Mouse (Mus musculus): Measurements from ENCODE around the gene Zp3r.
"Not testable (repeated sequence)": the region's sequence is repeated elsewhere in the genome, so short reads cannot be mapped to it uniquely, and the experiment has no call there.

Gene Zp3r

DNA sequence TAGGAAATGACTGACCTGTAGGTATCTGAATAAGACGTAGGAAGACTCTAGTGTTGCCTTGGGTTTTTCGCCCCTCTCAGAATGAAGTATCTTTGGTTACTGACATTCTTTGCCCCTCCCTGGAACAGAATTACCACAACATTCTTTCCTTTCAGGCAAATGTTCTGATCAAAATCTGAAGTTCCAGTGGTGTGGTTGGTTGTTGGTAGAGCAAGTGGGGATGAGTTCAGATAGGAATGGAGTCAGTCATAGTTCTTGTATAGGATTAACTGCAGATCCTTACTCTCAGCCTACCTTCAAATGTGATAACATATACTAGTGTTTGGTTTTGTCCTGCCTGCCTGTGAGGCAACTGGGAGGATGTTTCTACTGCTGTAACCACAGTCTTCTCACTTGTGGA is at the start of gene Zp3r:
TSS of gene Zp3r (minus strand) at position 101 of the 400 bp plus-strand sequence.
- peak; percentile 11 for DNase-seq (ENCODE audit: low spot score)

GRCm38 (mm10) chr1:130678551-130678950 is 49.1 kb upstream of the Zp3r start:
- no peak for DNase-seq (ENCODE audit: low spot score)

- not testable (repeated sequence) for DNase-seq (ENCODE audit: low spot score)
Measured at GRCm38 (mm10) chr1:130663576-130663975, 34.2 kb upstream of the Zp3r start.

DNA sequence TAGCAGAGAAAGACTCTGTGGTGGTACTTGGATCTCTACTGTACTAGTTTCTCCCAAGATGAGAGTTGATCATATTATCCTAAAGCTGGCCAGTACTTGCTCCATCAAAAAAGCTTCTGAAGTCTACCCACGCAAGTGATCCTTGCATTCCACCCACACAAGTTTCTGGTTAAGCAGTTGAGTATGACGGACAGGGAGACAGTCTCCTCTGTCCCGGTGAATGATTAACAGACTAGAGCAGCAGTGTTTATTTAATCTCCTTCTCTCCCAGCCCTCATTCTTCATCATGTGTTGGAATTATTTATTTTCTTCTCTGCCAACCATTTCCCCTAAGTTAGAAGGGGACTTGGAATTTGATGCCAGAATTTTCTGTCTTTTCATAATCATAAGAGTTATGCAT is 32.0 kb upstream of the Zp3r start, which contains the start of gene C4bp:
TSS of gene C4bp (minus strand) at position 179 of the 400 bp plus-strand sequence.
- DNase-seq (ENCODE audit: low spot score) = no peak

- DNase-seq (ENCODE audit: low spot score) = not testable (repeated sequence)
Measured at GRCm38 (mm10) chr1:130659641-130660040, 30.2 kb upstream of the Zp3r start.

GRCm38 (mm10) chr1:130644103-130644502 is 14.7 kb upstream of the Zp3r start:
- no peak for DNase-seq (ENCODE audit: low spot score)

- no peak for DNase-seq (ENCODE audit: low spot score)
Measured at GRCm38 (mm10) chr1:130640967-130641366, 11.5 kb upstream of the Zp3r start.

DNA sequence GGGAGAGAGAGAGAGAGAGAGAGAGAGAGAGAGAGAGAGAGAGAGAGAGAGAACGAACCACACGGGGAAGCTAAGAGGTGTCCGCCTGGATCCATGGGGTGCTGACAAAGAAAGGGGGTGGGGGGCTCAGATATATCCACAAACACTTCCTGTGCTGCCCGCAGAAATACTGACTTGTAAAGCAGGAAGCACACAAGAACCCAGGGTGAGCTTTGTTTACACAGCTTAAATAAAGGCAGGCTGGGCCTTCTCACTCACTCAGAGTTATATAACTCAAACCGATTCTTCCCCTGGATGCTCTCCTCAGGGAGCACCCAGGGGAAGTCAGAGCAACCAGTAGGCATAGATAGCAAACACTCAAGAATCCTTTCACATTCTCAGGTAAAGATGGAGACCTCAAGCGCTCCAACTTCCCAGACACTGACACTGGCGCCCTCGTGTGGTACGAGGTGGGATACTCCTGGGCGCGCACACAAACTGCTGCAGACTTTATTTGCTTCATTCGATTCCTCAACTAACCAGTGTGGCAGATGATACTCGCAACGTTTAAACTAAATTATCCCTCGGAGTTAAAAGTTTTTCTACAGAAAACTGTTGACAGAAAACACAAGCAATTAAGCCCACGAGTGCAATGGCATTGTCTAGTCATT is 4.5 kb upstream of the Zp3r start:
- peak; percentile 86 for DNase-seq (ENCODE audit: low spot score)

DNA sequence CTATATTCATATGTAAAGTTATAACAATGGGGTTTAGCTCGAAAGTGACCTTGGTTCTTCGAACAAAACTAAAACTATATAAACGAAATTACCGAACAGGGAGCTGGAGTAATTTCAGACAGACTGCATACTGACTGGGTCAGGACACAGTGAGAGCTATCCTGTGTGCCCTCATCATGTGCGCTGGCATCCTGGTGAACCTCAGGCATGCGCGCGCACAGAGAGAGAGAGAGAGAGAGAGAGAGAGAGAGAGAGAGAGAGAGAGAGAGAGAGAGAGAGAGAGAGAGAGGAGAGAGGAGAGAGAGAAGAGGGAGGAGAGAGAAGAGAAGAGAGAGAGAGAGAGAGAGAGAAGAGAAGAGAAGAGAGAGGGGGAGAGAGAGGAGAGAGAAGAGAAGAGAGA is 3.9 kb upstream of the Zp3r start:
- peak; percentile 51 for DNase-seq (ENCODE audit: low spot score)

DNA sequence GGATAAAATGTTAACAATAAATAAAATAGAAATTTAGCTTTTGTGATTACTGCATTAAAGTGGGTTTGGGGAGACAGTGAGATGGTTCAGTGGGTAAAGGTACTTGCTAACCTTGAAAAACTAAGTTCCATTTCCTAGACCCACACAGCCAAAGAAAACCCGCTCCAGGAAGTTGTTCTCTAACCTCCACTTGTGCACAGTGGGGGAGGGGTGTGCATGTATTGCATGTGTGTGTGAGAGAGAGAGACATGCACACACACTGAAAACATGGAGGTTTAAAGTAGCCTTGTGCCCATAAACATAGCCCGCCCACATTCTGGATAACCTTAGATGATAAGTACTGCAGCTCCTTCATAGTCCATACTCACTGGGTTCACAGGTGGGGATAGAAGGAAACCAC is 33.1 kb downstream of the Zp3r start:
- peak; percentile 34 for DNase-seq (ENCODE audit: low spot score)

GRCm38 (mm10) chr1:130588659-130589058 is 40.8 kb downstream of the Zp3r start:
- DNase-seq (ENCODE audit: low spot score) = no peak

GRCm38 (mm10) chr1:130576389-130576788 is 53.0 kb downstream of the Zp3r start:
- DNase-seq (ENCODE audit: low spot score) = no peak

- peak; percentile 57 for DNase-seq (ENCODE audit: low spot score)
Measured at GRCm38 (mm10) chr1:130575962-130576361, 53.5 kb downstream of the Zp3r start.

- peak; percentile 18 for DNase-seq (ENCODE audit: low spot score)
Measured at GRCm38 (mm10) chr1:130551407-130552249, 77.8 kb downstream of the Zp3r start.

DNA sequence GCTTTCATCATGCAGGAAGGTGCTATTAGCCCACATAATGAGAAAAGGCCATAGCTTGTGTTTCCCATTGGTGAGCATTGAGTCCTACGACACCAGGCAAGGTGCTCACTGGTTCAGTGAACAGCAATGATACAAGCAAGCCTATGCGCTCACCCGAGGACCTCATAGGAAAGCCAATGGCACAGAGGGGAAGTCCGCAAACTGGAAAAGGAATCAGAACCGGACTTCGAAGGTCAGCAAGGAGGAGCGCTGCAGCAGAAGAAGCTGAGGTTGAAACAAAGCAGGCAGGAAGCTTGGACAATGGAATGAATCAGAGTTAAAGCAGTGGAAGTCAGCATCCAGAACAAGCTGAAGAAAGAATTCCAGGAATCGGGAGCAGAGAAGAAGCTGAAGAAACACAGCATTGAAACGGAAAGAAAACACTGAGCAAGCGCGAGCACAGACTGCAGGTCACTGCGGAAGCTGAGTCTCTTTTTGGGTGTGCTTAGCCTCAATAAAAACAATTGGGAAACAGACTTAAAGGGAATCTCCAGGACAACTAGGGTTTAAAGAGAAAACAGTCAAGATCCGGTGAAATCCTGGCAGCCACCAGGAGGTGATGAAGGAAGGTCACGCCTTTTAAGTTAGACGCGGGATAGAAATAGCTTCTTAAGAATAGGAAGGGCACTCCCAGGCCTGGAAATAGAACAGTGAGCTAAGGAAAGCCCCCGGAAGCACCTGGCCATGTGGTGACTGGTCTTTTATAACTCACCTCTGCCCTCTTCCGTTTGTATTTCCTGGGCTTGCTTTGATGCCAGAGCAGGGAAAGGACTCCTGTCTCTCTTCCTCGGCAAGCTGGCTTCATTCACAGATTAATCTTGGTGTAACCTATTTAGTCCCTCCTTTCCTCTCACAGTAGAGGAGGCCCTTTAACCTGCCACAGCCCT is 78.9 kb downstream of the Zp3r start:
- DNase-seq (ENCODE audit: low spot score) = peak; percentile 77

GRCm38 (mm10) chr1:130549698-130550097 is 79.7 kb downstream of the Zp3r start:
- no peak for DNase-seq (ENCODE audit: low spot score)

GRCm38 (mm10) chr1:130549160-130549559 is 80.3 kb downstream of the Zp3r start:
- no peak for DNase-seq (ENCODE audit: low spot score)

- DNase-seq (ENCODE audit: low spot score) = peak; percentile 71
Measured at GRCm38 (mm10) chr1:130547674-130548429, 81.6 kb downstream of the Zp3r start.
